Mouse (Mus musculus): ENCODE results near the gene Topors.

DNA sequence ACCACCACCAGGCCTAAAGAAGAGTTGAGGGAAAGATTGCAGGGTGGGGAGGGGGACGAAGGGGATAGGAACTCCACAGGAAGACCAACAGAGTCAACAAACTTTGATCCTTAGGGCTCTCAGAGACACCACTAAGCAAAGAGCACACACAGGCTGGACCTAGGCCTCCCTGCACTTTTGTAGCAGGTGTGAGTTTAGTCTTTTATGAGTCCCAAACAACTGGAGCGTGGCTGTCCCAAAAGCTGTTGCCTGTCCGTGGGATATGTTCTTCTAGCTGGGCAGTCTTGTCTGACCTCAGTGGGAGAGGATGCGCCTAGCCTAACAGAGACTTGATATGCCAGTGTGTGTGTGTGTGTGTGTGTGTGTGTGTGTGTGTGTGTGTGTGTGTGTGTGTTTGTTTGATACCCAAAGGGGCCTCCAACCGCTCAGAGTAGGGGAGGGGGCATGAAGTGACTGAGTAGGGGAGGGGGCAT, 29.3 kb downstream of the Topors start:
- TF ChIP-seq CTCF (IDR thresholded peaks at IDR 0.05; ENCODE audit: low read depth, low read length) (no peak), POLR2A (IDR thresholded peaks at IDR 0.05; ENCODE audit: borderline replicate concordance, low read depth, low read length) (no peak)
